Mouse (Mus musculus): ENCODE results near the gene Gm47841.

Gene Gm47841

GRCm38 (mm10) chr15:101047194-101047555 is at the start of gene Gm47841:
Gm47841 (minus strand) TSS chr15:101047397.
- no peak for DNase-seq (ENCODE audit: low spot score)

- no peak for DNase-seq (ENCODE audit: low spot score)
Measured at GRCm38 (mm10) chr15:101095392-101095791, 48.2 kb upstream of the Gm47841 start.

- DNase-seq (ENCODE audit: low spot score): no peak
Measured at GRCm38 (mm10) chr15:101094979-101095378, 47.8 kb upstream of the Gm47841 start.

GRCm38 (mm10) chr15:101093988-101094387 is 46.8 kb upstream of the Gm47841 start:
- no peak for DNase-seq (ENCODE audit: low spot score)

- peak; percentile 52 for DNase-seq (ENCODE audit: low spot score)
Measured at GRCm38 (mm10) chr15:101092829-101093648, 45.8 kb upstream of the Gm47841 start.

GRCm38 (mm10) chr15:101092121-101092828 is 45.1 kb upstream of the Gm47841 start:
- no peak for DNase-seq (ENCODE audit: low spot score)

GRCm38 (mm10) chr15:101091551-101091950 is 44.4 kb upstream of the Gm47841 start:
- DNase-seq (ENCODE audit: low spot score): no peak

GRCm38 (mm10) chr15:101088291-101088690 is 41.1 kb upstream of the Gm47841 start:
- DNase-seq (ENCODE audit: low spot score): no peak

- no peak for DNase-seq (ENCODE audit: low spot score)
Measured at GRCm38 (mm10) chr15:101086956-101087355, 39.8 kb upstream of the Gm47841 start.

GRCm38 (mm10) chr15:101086451-101086850 is 39.3 kb upstream of the Gm47841 start:
- no peak for DNase-seq (ENCODE audit: low spot score)

- DNase-seq (ENCODE audit: low spot score): no peak
Measured at GRCm38 (mm10) chr15:101084499-101084898, 37.3 kb upstream of the Gm47841 start.

GRCm38 (mm10) chr15:101082236-101082635 is 35.0 kb upstream of the Gm47841 start:
- no peak for DNase-seq (ENCODE audit: low spot score)

GRCm38 (mm10) chr15:101081035-101081548 is 33.9 kb upstream of the Gm47841 start:
- no peak for DNase-seq (ENCODE audit: low spot score)

GRCm38 (mm10) chr15:101080031-101080520 is 32.9 kb upstream of the Gm47841 start:
- no peak for DNase-seq (ENCODE audit: low spot score)

- peak; percentile 40 for DNase-seq (ENCODE audit: low spot score)
Measured at GRCm38 (mm10) chr15:101078731-101079156, 31.5 kb upstream of the Gm47841 start.

- DNase-seq (ENCODE audit: low spot score): no peak
Measured at GRCm38 (mm10) chr15:101077813-101078730, 30.9 kb upstream of the Gm47841 start, which contains the start of gene Fignl2. Fignl2 (minus strand) TSS chr15:101078567.

GRCm38 (mm10) chr15:101077001-101077812 is 30.0 kb upstream of the Gm47841 start:
- DNase-seq (ENCODE audit: low spot score): no peak

- no peak for DNase-seq (ENCODE audit: low spot score)
Measured at GRCm38 (mm10) chr15:101076071-101077000, 29.1 kb upstream of the Gm47841 start.

- DNase-seq (ENCODE audit: low spot score): no peak
Measured at GRCm38 (mm10) chr15:101075656-101076055, 28.5 kb upstream of the Gm47841 start.

GRCm38 (mm10) chr15:101075150-101075549 is 28.0 kb upstream of the Gm47841 start:
- DNase-seq (ENCODE audit: low spot score): no peak
